In genomic region chr2:173275343-173276201, GRCm38 (mm10) we compare ENCODE assay signal across 7 mouse cellular contexts. TPM values are rescaled to one million over a fixed set of nuclear protein-coding genes. Genes with fewer than 3 reads are reported as not detected.
DNase-seq lines count a peak whose midpoint lies in the region; ATAC-seq and TF ChIP-seq lines count a peak whose summit lies in the region.

No protein-coding gene starts in this region.

- DNase-seq in R1 (ENCODE audit: low read depth, low spot score): peak; percentile 64
- peak; percentile 50 for DNase-seq in embryo, embryonic 9.5 days (ENCODE audit: extremely low spot score)
- peak; percentile 45 to 77 for DNase-seq in kidney, postnatal 36 days
- DNase-seq in stomach, postnatal 0 days (ENCODE audit: low spot score): peak; percentile 70

- 1% methylated on average over 93 of the region's 93 CpGs for WGBS in heart, embryonic 12.5 days
- 1% methylated on average over 81 of the region's 93 CpGs for whole genome bisulfite sequencing in stomach, postnatal 0 days

- peak; percentile 13 for ATAC-seq in CD4-positive, CD25-positive, alpha-beta regulatory T cell, adult 4 months
- peak; percentile 53 for ATAC-seq in heart, embryonic 12.5 days (ENCODE audit: insufficient number of reproducible peaks, low FRiP score)
- peak; percentile 11; the same call in 1 of the 2 replicates for ATAC-seq in stomach, postnatal 0 days (ENCODE audit: low FRiP score, low TSS enrichment)

- H3K9ac ChIP-seq in heart, embryonic 12.5 days: peak overlapping the region; percentile 97
- peak overlapping the region; percentile 95 for H3K9ac ChIP-seq in stomach, postnatal 0 days (ENCODE audit: low read length)

- H3K4me1 ChIP-seq in heart, embryonic 12.5 days (replicated peaks): peaks cover 50% of the 10 kb centered on the region
- peaks cover 29% of the 10 kb centered on the region for H3K4me1 ChIP-seq in megakaryocyte, embryonic 14.5 days
- 0 out of 2 replicates have a peak, but pooled peaks cover 5% of the 10 kb centered on the region for H3K4me1 ChIP-seq in stomach, postnatal 0 days (replicated peaks; ENCODE audit: control insufficient read depth, insufficient read depth)

- H3K4me2 ChIP-seq in heart, embryonic 12.5 days: peak overlapping the region; percentile 80
- peak overlapping the region; percentile 76 for H3K4me2 ChIP-seq in stomach, postnatal 0 days (replicated peaks; ENCODE audit: low read depth)

- no peaks in the 10 kb centered on the region; the same call in 1 of the 2 replicates for H3K27me3 ChIP-seq in heart, embryonic 12.5 days (replicated peaks)
- H3K27me3 ChIP-seq in megakaryocyte, embryonic 14.5 days (replicated peaks): peaks cover 97% of the 10 kb centered on the region
- no peaks in the 10 kb centered on the region for H3K27me3 ChIP-seq in stomach, postnatal 0 days (ENCODE audit: control insufficient read depth, insufficient read depth, low read length)

- no peaks in the 10 kb centered on the region for H3K9me3 ChIP-seq in heart, embryonic 12.5 days (replicated peaks)
- 0 out of 2 replicates have a peak, but pooled peaks cover 5% of the 10 kb centered on the region for H3K9me3 ChIP-seq in megakaryocyte, embryonic 14.5 days
- no peaks in the 10 kb centered on the region for H3K9me3 ChIP-seq in stomach, postnatal 0 days (ENCODE audit: control insufficient read depth, low read length)

- H3K4me3 ChIP-seq in heart, embryonic 12.5 days: peak overlapping the region; percentile 95
- peak overlapping the region; percentile 90 for H3K4me3 ChIP-seq in megakaryocyte, embryonic 14.5 days (replicated peaks)
- H3K4me3 ChIP-seq in stomach, postnatal 0 days (ENCODE audit: low read depth, low read length): peak overlapping the region; percentile 79

- H3K36me3 ChIP-seq in heart, embryonic 12.5 days: no peaks in the 10 kb centered on the region
- no peaks in the 10 kb centered on the region for H3K36me3 ChIP-seq in megakaryocyte, embryonic 14.5 days (replicated peaks; ENCODE audit: low read length)
- no peaks in the 10 kb centered on the region for H3K36me3 ChIP-seq in stomach, postnatal 0 days (ENCODE audit: control insufficient read depth, insufficient read depth, low read length)

- no peak for TF ChIP-seq EP300 in stomach, postnatal 0 days (optimal IDR thresholded peaks at IDR 0.05)

- TF ChIP-seq CTCF in stomach, postnatal 0 days (IDR thresholded peaks at IDR 0.05; ENCODE audit: low read depth): no peak

- peak overlapping the region; percentile 92 for H3K27ac ChIP-seq in heart, embryonic 12.5 days (ENCODE audit: poor library complexity, severe bottlenecking)
- H3K27ac ChIP-seq in stomach, postnatal 0 days (replicated peaks): peak overlapping the region; percentile 93

RNA-seq across cellular contexts. Expression of gene Pmepa1, which starts 0.8 kb away (rescaled TPM):
- polyA plus RNA-seq in CD4-positive, CD25-positive, alpha-beta regulatory T cell, adult 4 months (2017; shearing (Covaris generic)): 10 to 100 TPM; 10.4 to 12.7 TPM
- 4.0 and 4.5 TPM in 2 replicates for polyA plus RNA-seq in heart, embryonic 12.5 days (2016; fragmentation: Nextera tagmentation; extraction: Ambion mirVana)
- polyA plus RNA-seq in megakaryocyte, embryonic 14.5 days (2012; ENCODE audit: insufficient read depth, low replicate concordance): 5.3 and 26.8 TPM in 2 replicates
- 6.1 and 7.0 TPM in 2 replicates for polyA plus RNA-seq in stomach, postnatal 0 days (2015; fragmentation: Nextera tagmentation; extraction: Ambion mirVana)

RNA-seq across cellular contexts. Expression of gene Zbp1, which starts 56.8 kb away (rescaled TPM):
- polyA plus RNA-seq in CD4-positive, CD25-positive, alpha-beta regulatory T cell, adult 4 months (2017; shearing (Covaris generic)): 100 to 1,000 TPM in 1 of 2 experiments, 10 to 100 TPM in 1; 85.2 to 140 TPM
- polyA plus RNA-seq in heart, embryonic 12.5 days (2016; fragmentation: Nextera tagmentation; extraction: Ambion mirVana): not detected in 2 replicates
- 2.8 TPM in 1 of 2 replicates, not detected in the other for polyA plus RNA-seq in megakaryocyte, embryonic 14.5 days (2012; ENCODE audit: insufficient read depth, low replicate concordance)
- 4.6 and 5.0 TPM in 2 replicates for polyA plus RNA-seq in stomach, postnatal 0 days (2015; fragmentation: Nextera tagmentation; extraction: Ambion mirVana)

Comparison
In these comparisons a context has a peak if more than half of its experiments do, and no peak if none do; other contexts are left out.
1. Peak in every context shown above with its lines: DNase-seq, ATAC-seq, H3K4me3 ChIP-seq and H3K27ac ChIP-seq.
2. RNA of gene Zbp1, which starts 56.8 kb away (polyA plus RNA-seq): 85.2 to 140 TPM in CD4-positive, CD25-positive, alpha-beta regulatory T cell, adult 4 months; 4.6 to 5.0 TPM in stomach, postnatal 0 days, 2.8 TPM in megakaryocyte, embryonic 14.5 days and not detected in heart, embryonic 12.5 days; every median in the first group is over 10 times any median in the second.